Mouse (Mus musculus): Measurements from ENCODE around the gene Aldh3a1.

GRCm38 (mm10) chr11:61227816-61228215 is 20.5 kb downstream of the Aldh3a1 start:
- TF ChIP-seq GATA1 (IDR thresholded peaks at IDR 0.05; ENCODE audit: borderline replicate concordance, low read length) (no peak), FLI1 (IDR thresholded peaks at IDR 0.05; ENCODE audit: low read length) (no peak)
